9 mouse cellular contexts compared by ENCODE assay signal in genomic region chr4:114300390-114301012, GRCm38 (mm10).
A peak's percentile ranks its signal among the peaks of the same experiment; 100 is the strongest.
DNase-seq lines count a peak whose midpoint lies in the region; ATAC-seq and TF ChIP-seq lines count a peak whose summit lies in the region.
"Had no signal": no experiment of that assay in that cellular context is flagged by ENCODE, and none has a peak within 500 bp of the region (broad histone marks: within the 10 kb centered on the region; RNA-seq: fewer than 3 reads in every experiment).

No protein-coding gene starts in this region.

- peak; percentile 6 for DNase-seq in adrenal gland, postnatal 14 days
- DNase-seq in adrenal gland, postnatal 4 days (ENCODE audit: low spot score in 2 of 2) = no peak
- no peak for DNase-seq in limb, embryonic 10.5 days (ENCODE audit: low spot score)
- peak; percentile 7 for DNase-seq in lung, postnatal 14 days
- DNase-seq in spleen, adult 12 weeks (ENCODE audit: low spot score) = no peak
- DNase-seq in thymus, adult 2 months = no peak
- DNase-seq: liver, embryonic 13.5 days had no signal

- H3K9me3 ChIP-seq in limb, embryonic 13.5 days = no peaks in the 10 kb centered on the region
- H3K9me3 ChIP-seq in limb, embryonic 10.5 days (replicated peaks) = no peaks in the 10 kb centered on the region
- H3K9me3 ChIP-seq: liver, embryonic 13.5 days had no signal

- ATAC-seq in limb, embryonic 13.5 days (ENCODE audit: low FRiP score, low read depth) = peak; percentile 32; the same call in 1 of the 2 replicates
- peak; percentile 63; the same call in 1 of the 2 replicates for ATAC-seq in granulocyte monocyte progenitor cell, adult 5-6 weeks (replicated peaks; ENCODE audit: poor library complexity, severe bottlenecking)

- no peak for TF ChIP-seq CTCF in thymus, adult 2 months (IDR thresholded peaks at IDR 0.05; ENCODE audit: borderline replicate concordance, control insufficient read depth, extremely low read depth, insufficient read depth, low read length, poor library complexity)

- H3K4me3 ChIP-seq in limb, embryonic 13.5 days = no peak overlapping the region
- no peak overlapping the region for H3K4me3 ChIP-seq in limb, embryonic 10.5 days
- H3K4me3 ChIP-seq in thymus, adult 2 months (ENCODE audit: control insufficient read depth, insufficient read depth, low read length) = no peak overlapping the region
- H3K4me3 ChIP-seq: liver, embryonic 13.5 days had no signal

- no peak overlapping the region for H3K9ac ChIP-seq in limb, embryonic 13.5 days
- H3K9ac ChIP-seq: liver, embryonic 13.5 days had no signal

- 43% methylated on average over 3 of the region's 3 CpGs for whole genome bisulfite sequencing in limb, embryonic 13.5 days
- 51% methylated on average over 3 of the region's 3 CpGs for WGBS in limb, embryonic 10.5 days
- WGBS in thymus, adult 2 months = 40% methylated on average over 3 of the region's 3 CpGs

- H3K4me2 ChIP-seq in limb, embryonic 13.5 days (replicated peaks) = no peak overlapping the region
- H3K4me2 ChIP-seq: liver, embryonic 13.5 days had no signal

- H3K27me3 ChIP-seq in limb, embryonic 13.5 days = peaks cover 23% of the 10 kb centered on the region
- H3K27me3 ChIP-seq in limb, embryonic 10.5 days (ENCODE audit: low read depth, poor library complexity, severe bottlenecking) = peaks cover 16% of the 10 kb centered on the region; the same call in 1 of the 2 replicates
- H3K27me3 ChIP-seq in thymus, adult 2 months (ENCODE audit: control insufficient read depth, insufficient read depth, low read length) = no peaks in the 10 kb centered on the region
- H3K27me3 ChIP-seq: liver, embryonic 13.5 days had no signal

- TF ChIP-seq POLR2A in thymus, adult 2 months (IDR thresholded peaks at IDR 0.05; ENCODE audit: control insufficient read depth, extremely low read depth, insufficient read depth, low read length, poor library complexity) = no peak

- H3K4me1 ChIP-seq in limb, embryonic 13.5 days = no peaks in the 10 kb centered on the region
- H3K4me1 ChIP-seq in limb, embryonic 10.5 days = 0 out of 2 replicates have a peak, but pooled peaks cover 5% of the 10 kb centered on the region
- H3K4me1 ChIP-seq in thymus, adult 2 months (replicated peaks; ENCODE audit: control insufficient read depth, insufficient read depth, low read length) = no peaks in the 10 kb centered on the region
- H3K4me1 ChIP-seq: liver, embryonic 13.5 days had no signal

- no peaks in the 10 kb centered on the region for H3K36me3 ChIP-seq in limb, embryonic 13.5 days
- H3K36me3 ChIP-seq in limb, embryonic 10.5 days = no peaks in the 10 kb centered on the region
- no peaks in the 10 kb centered on the region for H3K36me3 ChIP-seq in thymus, adult 2 months (ENCODE audit: control insufficient read depth, insufficient read depth, low read length)
- H3K36me3 ChIP-seq: liver, embryonic 13.5 days had no signal

- H3K27ac ChIP-seq in limb, embryonic 13.5 days = no peak overlapping the region
- H3K27ac ChIP-seq in limb, embryonic 10.5 days = no peak overlapping the region
- H3K27ac ChIP-seq in thymus, adult 2 months (ENCODE audit: control insufficient read depth, insufficient read depth, low read length) = no peak overlapping the region
- H3K27ac ChIP-seq: liver, embryonic 13.5 days had no signal

Comparison
In these comparisons a context has a peak if more than half of its experiments do, and no peak if none do; other contexts are left out.
1. DNase-seq: peak in adrenal gland, postnatal 14 days (single experiment) and lung, postnatal 14 days (single experiment); none in adrenal gland, postnatal 4 days (0 of 2), limb, embryonic 10.5 days (single experiment), spleen, adult 12 weeks (single experiment) and thymus, adult 2 months (single experiment).